Mouse (Mus musculus) splenic B cell, adult 2 months (primary cell): ENCODE measurements around the gene Lyar.
A peak's percentile ranks its signal among the peaks of the same experiment; 100 is the strongest.

Experiments used
- DNase-seq: peaks from one replicate; pipeline ENCODE4 v3.0.0-alpha.2; 2011; ENCODE audit warnings: low read depth, low spot score
- H3K27me3 ChIP-seq: 2 replicates; pipeline ENCODE4 v1.6.1; 2012; ENCODE audit warnings: mild to moderate bottlenecking, low read length, moderate library complexity, mixed read lengths; ENCODE audit not compliant: control insufficient read depth, poor library complexity, insufficient read depth, severe bottlenecking
- H3K36me3 ChIP-seq: 2 replicates; pipeline ENCODE4 v1.6.1; 2012; ENCODE audit warnings: mild to moderate bottlenecking, low read length, moderate library complexity, mixed read lengths; ENCODE audit not compliant: control insufficient read depth, poor library complexity, insufficient read depth, severe bottlenecking

Lyar gene

GRCm38 (mm10) chr5:38219771-38220307, 431 bp upstream of the Lyar start:
- no peaks in the 10 kb centered on the region for H3K27me3 ChIP-seq
- DNase-seq = peak; percentile 42
- H3K36me3 ChIP-seq = no peaks in the 10 kb centered on the region

GRCm38 (mm10) chr5:38235422-38235821, 15.2 kb downstream of the Lyar start:
- Histone ChIP-seq H3K27me3 (no peaks in the 10 kb centered on the region), H3K36me3 (peaks cover 7% of the 10 kb centered on the region; the same call in 1 of the 2 replicates)
- peak; percentile 80 for DNase-seq

DNA sequence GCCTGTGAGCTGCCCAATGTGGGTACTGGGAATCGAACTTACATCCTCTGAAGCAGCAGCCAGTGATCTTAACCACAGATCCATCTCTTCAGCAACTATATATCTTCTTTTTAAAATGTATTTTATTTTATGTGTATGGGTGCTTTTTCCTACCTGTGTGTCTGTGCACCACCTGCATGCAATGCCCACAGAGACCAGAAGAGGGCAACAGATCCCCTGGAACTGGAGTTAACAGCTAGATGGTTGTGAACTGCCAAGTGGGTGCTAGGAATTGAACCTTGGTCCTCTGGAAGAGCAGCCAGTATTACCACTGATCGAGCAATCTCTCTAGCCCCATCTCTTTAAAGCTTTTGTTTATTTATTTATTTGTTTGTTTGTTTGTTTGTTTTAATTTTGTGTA, 16.4 kb downstream of the Lyar start:
- DNase-seq = no peak
- Histone ChIP-seq H3K36me3 (peaks cover 5% of the 10 kb centered on the region; the same call in 1 of the 2 replicates), H3K27me3 (no peaks in the 10 kb centered on the region)

DNA sequence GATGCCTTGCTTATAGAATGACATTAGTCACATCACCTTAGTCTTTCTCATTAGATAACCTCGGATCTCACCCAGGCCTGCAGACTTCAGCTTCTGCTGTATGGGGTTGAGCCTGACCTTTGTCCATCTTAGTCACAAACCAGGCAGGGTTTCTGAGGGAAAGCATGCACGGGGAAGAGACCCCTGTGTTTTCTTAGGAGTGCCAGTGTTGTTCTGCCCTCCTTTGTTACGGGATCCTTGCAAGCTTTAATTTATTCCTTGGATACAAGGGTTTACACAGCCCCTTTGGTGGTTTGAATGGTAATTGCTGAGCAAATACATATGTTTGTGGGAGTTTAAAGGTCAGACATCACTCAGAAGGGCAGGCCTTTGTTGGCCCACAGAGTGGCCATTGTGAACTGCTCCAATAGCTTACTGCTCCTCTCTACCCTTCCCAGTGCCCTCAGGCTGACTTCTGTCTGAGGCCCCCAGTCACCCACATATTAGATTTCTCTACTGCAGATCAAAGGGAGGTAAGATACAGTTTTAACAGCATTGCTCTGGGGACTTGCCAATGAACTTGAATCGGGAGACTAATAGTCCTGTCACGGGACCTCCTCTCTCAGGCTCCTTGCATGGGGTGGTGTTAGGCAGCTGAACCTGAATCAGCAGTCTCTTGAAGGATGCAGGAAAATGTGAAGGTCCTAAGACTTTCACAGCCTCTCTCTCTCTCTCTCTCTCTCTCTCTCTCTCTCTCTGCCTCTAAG, 20.6 kb downstream of the Lyar start:
- no peaks in the 10 kb centered on the region for H3K36me3 ChIP-seq
- DNase-seq = no peak
- H3K27me3 ChIP-seq = no peaks in the 10 kb centered on the region

- Histone ChIP-seq H3K36me3 (no peaks in the 10 kb centered on the region), H3K27me3 (no peaks in the 10 kb centered on the region)
- DNase-seq = no peak
Measured at GRCm38 (mm10) chr5:38241473-38241834, 21.2 kb downstream of the Lyar start.

GRCm38 (mm10) chr5:38241966-38242365, 21.7 kb downstream of the Lyar start:
- no peaks in the 10 kb centered on the region for H3K36me3 ChIP-seq
- no peaks in the 10 kb centered on the region for H3K27me3 ChIP-seq
- DNase-seq = no peak

DNA sequence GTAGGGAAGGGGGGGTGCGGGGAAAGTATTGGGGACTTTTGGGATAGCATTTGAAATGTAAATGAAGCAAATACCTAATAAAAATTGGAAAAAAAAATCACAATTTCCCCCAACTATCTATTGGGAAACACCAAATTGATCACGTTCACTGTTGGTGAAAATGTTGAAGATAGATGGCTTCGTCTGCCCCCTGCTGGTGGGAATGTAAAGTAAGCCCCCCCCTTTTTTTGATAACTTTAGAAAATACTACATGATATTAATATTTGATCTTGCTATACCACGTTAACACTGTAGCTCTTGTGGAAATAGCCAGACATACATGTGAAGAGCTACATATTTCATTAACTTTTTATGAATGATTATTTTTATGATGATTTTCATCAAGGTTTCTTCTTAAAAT, 34.9 kb downstream of the Lyar start:
- H3K36me3 ChIP-seq = no peaks in the 10 kb centered on the region
- DNase-seq = peak; percentile 58
- H3K27me3 ChIP-seq = no peaks in the 10 kb centered on the region

DNA sequence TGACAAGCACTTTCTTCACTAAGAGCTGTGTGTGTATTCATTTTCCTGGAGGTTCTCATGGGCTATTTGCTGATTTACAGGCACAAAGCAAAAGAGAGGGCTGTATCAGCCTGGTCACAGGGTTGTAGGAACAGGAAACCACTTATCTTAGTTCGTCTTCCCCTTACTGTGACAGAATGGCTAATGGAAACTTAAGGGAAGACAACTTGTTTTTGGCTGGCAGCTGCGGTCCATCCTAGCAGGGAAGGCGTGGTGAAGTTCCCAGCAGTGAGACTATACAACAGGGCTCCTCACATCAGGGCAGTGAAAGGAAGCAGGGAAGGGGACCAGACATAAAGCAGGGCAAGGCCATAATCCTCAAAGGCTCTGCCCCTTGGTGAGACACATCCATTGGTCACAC, 35.4 kb downstream of the Lyar start:
- DNase-seq = no peak
- no peaks in the 10 kb centered on the region for H3K36me3 ChIP-seq
- no peaks in the 10 kb centered on the region for H3K27me3 ChIP-seq

GRCm38 (mm10) chr5:38256551-38256950, 36.3 kb downstream of the Lyar start:
- Histone ChIP-seq H3K27me3 (no peaks in the 10 kb centered on the region), H3K36me3 (no peaks in the 10 kb centered on the region)
- DNase-seq = no peak

DNA sequence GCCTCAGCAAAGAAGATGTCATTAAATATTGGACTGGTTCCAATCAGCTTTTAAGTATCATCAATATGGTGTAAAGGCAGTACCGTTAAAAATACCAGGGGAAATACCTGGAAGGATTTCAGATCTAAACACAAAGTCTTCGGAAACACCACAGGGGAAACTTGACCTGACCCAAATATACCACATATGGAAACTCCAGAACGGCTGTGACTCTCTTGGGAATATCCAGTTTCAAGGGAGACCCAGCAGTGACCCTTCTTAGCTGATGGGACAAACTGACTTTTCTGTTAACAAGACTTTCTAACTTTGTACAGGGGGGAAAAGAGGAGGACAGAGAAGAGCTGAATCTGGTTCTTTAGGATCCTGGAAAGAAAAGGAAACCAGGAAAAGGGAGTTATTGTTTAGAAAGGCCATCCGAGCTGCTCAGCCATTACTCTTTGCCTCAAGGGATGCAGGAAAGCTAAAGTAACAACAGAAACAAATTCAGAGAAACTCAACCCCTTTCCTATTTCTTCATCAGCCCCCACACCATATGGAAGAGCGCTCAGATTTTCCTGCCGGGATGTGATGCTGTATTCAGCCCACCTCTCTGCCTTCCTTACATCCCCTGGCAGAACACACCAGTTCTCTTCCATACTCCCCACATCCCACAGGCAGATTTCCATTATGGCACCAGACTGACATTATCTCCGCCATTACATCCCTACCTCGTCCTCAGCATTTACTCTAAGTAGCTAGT, 37.9 kb downstream of the Lyar start:
- Histone ChIP-seq H3K27me3 (no peaks in the 10 kb centered on the region), H3K36me3 (peaks cover 3% of the 10 kb centered on the region; the same call in 1 of the 2 replicates)
- DNase-seq = no peak

DNA sequence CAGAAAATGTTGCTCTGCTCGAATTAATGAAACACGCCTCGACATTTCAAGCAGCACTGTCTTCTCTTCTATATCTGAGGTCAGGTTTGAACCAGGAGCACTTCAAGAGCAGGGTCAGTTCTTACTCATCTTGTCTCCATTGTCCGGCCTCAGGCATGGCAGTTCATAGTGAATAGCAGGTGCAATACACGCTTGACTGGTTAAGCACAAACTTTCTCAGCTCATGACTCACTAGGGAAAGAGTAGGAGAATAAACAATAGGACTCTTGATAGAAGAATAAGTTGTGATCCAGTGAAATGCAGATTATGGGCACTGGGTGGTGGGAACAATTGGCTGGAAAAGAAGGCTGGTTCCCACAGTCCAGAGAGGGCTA, 38.5 kb downstream of the Lyar start:
- no peaks in the 10 kb centered on the region for H3K27me3 ChIP-seq
- H3K36me3 ChIP-seq = peaks cover 4% of the 10 kb centered on the region; the same call in 1 of the 2 replicates
- DNase-seq = no peak

DNA sequence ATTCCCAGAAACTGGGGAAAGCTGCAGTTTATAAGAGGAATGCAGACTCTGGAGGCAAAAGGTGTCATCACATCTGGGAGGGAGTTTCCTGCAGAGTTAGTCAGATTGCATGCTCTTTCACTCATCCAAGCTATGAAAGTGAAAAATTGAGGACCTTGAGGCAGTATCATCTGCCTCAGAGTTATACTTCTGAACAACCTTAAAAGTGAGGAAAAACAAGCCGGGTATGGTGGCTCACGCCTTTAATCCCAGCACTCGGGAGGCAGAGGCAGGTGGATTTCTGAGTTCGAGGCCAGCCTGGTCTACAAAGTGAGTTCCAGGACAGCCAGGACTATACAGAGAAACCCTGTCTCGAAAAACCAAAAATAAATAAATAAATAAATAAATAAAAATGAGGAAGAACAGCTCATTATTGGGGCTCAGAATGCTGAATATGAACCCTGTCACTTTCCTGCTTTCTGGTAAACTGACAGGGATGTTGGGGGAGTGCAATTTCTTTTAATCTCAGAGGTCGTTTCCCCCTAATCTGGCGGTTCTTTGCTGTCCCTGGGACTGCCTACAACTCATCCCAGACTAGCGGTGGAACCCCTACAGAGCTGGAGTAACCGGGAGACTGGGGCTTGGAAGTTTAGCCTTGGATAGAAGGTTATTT, 39.3 kb downstream of the Lyar start:
- no peak for DNase-seq
- H3K27me3 ChIP-seq = no peaks in the 10 kb centered on the region
- H3K36me3 ChIP-seq = peaks cover 4% of the 10 kb centered on the region; the same call in 1 of the 2 replicates

DNA sequence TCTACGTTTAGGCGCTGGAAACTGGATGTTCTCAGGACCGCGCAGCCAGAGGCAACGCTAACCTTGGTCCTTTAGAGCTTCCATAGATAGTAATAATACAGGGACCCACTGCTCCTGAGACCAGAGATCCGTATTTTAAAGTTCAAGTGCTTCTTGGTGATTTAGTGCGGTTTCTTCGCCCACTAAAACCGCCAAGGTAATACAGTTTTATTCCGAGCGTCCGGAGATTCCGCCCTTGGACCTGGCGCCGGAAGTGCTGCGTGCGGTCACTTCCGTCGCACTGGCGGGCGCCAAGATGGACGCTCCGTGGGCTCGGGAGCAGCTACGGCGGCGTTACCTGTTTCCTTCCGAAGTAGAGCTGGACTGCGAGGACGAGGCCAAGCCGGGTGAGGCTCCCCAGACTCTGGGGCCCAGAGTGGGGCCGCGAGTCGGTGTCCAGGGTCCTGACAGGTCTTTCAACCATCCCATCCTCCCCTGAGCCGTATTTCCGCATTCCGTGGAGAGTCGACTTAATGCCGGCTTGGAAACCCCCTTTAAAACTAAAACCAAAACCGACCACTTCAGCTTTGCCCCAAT, 39.9 kb downstream of the Lyar start, which contains the start of gene Tmem128:
Gene Tmem128 (plus strand): TSS at position 79 of the 576 bp plus-strand sequence.
- Histone ChIP-seq H3K27me3 (no peaks in the 10 kb centered on the region), H3K36me3 (peaks cover 4% of the 10 kb centered on the region)
- DNase-seq = peak; percentile 73

DNA sequence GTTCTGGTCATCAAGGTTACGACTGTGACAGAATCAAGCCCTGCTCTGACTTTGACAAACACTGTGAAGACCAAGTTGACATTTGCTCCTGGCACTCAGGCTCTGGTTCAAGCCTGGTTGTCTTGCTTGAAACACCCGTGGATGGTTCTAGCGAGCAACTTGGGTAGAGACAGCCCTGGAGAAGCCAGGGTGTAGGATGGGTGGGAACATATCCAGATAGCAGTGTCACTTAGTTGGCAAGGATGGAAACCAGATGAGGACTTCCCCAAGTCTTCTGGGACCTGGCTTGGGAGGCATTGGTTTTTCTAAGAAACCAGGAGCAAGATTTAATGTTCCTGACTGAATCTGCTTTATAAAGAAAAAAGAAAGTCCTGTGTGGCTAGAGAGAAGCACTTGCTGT, 50.7 kb downstream of the Lyar start:
- DNase-seq = no peak
- Histone ChIP-seq H3K27me3 (no peaks in the 10 kb centered on the region), H3K36me3 (no peaks in the 10 kb centered on the region; the same call in 1 of the 2 replicates)
